Mouse (Mus musculus) urinary bladder, postnatal 25 days (tissue): ENCODE measurements around the gene Mov10l1.

ENCODE experiments used
- DNase-seq: peaks from one replicate; pipeline ENCODE4 v3.0.0; 2022; ENCODE audit warnings: low spot score

The Mov10l1 gene

DNA sequence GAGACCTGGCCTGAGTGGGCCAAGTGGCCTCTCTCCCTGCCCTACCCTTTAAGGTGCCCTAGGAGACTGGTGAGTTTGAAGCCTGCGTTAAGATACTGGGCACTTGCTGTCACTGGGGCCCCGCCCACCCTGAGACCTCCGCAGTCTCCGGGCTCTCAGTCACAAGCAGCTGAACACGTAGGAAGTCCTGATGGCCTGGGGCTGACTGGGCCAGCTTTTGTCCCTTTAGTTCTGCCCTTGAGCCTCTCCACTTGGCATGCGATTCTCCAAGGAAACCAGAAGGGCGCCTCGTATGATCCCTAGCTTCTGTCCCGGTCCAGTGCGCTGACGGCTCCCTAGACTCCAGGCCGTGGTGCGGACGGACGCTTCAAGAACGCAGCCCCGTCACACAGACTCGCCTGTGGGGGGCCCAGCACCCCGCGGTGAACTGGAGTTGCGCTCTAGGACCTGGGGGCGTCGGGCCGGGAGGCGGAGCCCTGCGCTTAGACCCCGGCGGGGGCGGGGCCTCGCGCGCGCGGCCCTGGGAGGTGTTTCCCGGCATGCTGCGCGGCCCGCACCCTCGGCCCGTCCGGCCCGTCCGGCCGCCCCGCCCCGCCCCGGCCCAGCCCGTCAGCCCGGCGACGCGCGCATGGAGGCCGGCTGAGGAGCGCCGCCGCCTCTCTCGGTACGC lies 92.9 kb downstream of the Mov10l1 start:
- DNase-seq = peak; percentile 78

DNA sequence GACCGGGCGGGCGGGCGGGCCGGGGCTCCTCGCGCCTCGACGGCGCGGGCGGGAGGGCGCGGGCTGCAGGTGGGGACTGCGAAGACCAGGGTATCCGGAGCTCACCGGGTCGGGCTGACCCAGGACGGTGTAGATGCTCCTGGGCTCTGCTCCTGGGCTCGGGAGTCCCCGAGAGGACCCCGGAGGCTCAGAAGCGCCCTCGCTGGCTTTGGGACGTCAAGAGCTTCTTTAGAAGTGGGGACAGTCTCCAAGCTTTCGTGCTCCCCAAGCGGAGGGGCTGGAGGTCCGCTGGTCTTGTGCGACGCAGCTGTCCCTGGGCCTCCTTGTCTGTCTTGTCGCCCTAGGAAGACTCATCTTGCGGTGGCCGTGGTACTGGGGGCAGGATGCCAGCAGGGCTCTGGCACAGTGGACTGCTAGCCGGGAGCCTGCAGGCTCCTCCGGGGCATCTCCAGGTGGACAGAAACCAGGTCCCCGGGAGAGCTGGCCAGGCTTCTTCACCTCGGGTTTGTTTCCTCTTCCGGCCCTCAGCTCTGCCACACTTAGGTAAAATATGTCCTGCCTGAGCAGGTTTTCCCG lies 93.5 kb downstream of the Mov10l1 start:
- peak; percentile 46 for DNase-seq

DNA sequence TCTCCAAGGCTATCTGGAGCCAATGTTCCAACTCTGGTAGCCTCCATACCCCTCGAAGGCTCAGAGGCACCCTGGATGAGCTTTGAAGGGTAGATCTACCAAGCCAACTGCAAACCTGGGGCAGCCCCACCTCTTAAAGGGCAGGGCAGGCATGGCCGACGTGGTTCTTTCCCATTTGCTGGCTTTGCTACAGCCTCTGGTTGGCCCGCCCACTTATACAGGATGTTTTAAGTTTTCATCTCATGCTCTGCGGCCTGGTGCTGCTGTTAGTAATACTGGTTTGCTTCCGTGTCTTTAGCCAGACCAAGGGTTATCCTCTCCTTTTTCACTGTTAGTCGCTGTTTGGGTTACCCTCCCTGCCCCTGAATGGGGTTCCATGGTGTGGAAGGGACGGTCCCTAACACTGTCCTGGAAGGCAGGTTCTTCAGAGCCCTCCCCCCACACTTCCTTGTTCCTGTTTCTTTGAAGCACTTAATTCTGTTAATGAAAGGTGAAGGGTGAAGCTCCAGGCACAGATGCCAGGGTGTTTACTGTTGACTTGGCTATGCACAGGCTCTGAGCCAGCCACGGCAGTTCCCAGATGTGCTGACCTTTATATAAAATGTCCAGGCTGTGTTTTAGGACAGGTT lies 95.6 kb downstream of the Mov10l1 start:
- peak; percentile 33 for DNase-seq

DNA sequence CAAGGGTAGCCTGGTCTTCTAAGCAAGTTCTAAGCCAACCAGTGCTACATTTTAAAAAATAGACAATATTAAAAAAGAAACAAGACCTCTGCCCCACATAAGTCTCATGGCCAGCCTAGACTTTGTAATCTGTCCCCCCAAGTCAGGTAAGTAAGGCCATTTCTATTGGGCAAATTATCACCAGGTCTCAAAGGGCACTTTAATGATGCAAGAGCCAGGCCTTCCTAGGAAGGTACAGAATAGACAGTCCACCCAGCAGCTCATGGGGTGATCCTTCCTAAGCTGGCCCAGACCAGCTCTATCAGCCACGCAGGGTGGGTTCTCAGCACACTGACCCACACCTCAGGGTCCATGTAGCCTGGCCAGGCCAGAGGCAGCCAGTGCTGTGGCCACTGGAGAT lies 101.2 kb downstream of the Mov10l1 start:
- DNase-seq = no peak

DNA sequence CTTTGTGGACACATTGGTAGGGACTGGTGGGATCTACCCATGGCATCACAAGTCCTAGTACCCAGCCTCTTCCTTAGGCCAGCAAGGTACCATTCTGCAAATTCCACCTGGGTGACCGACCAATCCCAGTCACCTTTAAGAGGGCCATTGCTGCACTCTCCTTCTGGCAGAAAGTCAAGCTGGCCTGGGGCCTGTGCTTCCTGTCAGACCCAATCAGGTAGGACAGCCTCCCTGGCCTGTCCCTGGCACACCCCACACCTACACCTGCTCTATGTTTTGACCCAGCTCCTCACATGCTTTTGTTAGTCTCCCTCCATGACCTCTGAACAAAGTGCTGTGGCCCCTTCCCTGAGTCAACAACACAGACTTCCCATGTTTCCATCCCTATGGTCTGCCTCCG lies 102.1 kb downstream of the Mov10l1 start:
- DNase-seq = no peak

DNA sequence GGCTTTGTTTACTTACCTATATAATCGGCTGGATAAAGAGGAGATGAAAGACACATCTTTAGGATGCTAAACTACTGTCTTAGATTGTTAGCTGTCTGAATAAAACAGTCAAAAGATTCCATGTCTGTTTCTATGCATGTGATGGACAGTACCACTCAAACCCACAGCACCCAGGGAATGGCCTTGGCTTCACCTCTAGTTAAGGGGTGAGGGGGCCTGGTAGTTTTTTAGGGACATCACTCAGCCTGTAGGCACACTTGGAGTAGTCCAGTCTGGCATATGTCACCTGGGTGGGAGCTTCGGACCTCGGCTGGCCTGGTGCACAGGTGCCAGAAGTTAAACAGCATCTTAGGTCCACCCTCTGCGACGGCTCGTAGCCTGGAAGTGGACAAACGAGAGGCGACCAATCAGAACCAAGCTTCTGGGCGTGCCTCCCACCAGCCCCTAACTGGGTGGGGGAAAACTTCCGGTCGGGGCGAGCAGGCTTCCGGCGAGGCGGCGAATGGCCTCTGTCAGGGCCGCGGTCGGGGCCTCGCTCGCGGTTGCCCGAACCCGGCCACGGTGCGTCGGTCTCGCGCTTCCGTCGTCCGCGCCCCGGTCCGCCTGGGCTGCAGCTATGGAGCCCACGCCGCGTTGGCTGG lies 106.0 kb downstream of the Mov10l1 start, which contains the start of gene Selenoo:
Gene Selenoo, plus strand, starts transcription at position 478 of the 641 bp plus-strand sequence.
- DNase-seq = peak; percentile 88

DNA sequence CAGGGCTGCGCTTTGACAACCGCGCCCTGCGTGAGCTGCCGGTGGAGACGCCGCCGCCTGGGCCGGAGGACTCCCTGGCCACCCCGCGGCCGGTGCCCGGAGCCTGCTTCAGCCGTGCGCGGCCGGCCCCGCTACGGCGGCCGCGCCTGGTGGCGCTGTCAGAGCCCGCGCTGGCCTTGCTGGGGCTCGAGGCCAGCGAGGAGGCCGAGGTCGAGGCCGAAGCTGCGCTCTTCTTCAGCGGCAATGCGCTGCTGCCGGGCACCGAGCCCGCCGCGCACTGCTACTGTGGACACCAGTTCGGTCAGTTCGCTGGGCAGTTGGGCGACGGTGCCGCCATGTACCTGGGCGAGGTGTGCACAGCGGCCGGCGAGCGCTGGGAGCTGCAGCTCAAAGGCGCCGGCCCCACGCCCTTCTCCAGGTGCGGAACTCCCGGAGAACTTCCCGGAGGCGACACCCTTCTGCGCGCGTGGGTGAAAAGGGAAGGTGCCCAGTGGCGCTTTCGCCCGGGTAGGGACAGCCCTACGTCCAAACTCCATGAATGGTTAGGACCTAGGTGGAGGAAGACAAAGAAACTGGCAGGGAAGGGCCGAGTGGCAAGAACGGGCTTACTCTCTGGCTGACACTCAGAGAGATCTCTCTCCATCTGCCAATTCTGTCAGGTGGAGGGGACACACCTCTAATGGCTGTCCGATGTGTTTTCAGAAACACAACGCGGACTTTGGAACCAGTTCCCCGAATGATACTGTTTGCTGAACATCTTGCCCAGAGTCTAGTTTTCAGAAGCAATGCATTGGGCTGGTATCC lies 106.7 kb downstream of the Mov10l1 start:
- DNase-seq = peak; percentile 35

DNA sequence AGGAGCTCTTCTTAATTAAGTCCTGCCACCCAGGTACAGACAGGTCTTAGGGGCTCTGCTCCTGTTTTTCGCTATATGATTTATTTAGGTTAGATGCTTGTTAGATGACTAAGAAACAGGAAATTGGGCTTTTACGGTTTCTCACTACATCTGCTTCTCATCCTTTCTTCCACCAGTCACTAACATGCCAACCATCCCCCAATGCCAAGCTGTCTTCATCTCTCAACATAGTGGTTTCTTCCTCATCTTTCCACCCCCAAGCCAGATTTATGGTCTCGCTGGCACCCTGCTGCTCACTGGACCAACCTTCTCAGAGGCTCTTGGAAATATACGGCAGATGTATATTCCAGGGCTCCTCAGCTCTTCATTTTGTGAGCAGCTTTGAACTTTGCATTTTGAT lies 108.0 kb downstream of the Mov10l1 start:
- DNase-seq = no peak

DNA sequence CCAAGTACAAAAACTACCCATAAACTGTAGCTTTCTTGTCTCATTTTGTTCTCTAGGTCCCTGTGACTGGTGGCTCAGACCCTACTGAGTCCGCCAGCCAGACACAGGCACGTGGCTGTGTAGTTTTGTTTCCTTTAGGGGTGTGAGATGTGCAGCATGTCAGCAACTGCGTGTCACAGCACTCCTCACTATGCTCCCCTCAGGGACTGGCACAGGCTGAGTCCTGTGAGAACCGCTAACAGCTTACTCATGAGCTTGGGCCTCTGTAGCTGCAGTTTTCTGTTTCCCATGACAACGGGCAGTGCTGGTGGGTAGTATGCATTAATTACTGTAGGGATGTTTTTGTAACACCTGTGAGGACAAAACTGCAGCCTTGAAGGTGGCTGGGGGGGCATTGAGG lies 109.5 kb downstream of the Mov10l1 start:
- DNase-seq = no peak

DNA sequence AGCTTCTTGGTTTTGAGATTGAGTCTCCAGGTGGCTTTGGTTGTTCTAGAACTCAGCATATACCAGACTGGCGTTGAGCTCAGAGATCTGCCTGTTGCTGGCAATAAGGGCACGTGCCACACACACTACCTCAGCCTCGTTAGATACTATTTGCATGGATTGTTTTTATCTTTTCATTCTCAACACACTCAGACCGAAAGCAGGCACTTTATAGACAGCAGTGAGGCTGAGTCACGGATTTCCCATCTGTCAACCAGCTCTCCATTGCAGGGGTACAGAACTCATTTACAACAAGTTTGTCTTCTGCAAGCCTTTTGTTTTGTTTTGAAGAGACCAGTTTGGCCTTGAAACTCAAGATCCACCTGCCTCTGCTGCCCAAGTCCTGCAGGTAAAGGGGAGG lies 114.7 kb downstream of the Mov10l1 start:
- DNase-seq = no peak

DNA sequence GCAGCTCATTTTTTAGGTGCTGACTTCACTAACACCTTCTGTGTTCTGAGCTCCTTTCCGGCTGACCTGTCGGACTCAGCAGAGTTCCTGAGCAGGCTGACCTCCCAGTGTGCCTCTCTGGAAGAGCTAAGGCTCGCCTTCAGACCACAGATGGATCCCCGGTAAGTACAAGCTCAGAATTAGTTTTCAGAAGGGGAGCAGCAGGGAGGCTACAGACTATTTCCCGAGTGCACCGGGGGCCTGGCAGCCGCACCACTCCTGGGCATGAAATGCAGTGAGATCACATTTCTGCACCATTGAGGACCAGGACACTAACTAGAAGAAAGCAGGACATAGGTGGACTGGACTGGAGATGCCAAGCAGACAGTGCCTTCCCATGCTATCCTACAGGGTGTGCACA lies 115.9 kb downstream of the Mov10l1 start:
- no peak for DNase-seq

DNA sequence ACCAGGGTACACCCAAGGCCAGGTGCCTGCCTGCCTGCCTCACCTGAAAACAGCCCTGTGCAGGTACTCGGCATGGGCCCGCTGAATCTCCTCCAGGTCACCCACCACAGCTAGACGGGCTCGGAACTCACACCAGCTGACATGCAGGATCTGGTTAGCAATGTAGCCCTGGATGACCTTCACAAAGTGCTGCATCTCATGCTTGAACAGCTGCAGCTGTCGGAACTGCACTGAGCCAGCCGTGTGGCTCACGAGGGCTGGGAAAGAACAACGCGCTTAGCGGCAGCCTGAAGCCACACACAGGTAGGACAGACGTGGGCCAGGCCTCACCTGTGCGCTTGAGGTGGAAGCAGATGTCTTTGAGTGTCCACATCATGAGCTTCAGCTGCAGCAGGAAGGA lies 118.1 kb downstream of the Mov10l1 start:
- DNase-seq = no peak

DNA sequence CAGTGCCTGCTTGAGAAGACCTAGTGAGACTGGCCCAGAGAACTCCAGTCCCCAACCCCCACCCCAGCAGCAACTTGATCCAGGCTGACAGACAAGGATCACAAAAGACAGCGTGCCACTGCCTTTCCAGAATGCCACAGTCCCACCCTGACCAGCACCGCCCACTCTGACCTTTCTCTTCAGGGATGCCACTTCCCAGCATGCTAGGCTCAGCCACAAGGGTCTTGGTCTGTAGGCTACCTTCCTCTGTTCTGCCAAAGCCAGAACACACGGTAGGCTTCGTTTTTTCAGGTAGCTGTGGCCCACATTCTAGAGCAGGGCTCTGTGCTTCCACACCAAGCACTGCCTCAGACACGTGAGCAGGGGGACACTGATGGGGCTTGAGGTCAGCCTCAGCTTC lies 119.9 kb downstream of the Mov10l1 start:
- DNase-seq = no peak

DNA sequence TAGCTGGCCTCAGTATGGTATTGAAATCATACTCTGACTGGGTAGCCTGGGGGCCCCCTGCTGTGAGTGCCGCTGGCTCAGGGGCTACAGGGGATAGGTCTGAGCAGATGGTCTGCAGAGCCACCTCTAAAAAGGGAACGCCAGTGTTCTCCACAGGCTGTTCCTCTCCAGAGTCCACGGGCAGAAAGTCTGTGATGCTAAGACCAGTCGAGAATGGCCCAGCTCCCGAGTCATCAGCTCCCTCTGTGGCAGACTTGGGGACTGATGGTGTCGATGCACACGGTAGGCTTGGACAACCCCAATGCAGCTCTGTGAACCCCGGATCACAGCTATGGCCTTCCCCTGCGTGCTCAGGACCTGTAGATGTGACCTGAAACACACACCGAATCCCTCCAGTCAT lies 121.2 kb downstream of the Mov10l1 start:
- DNase-seq = no peak

DNA sequence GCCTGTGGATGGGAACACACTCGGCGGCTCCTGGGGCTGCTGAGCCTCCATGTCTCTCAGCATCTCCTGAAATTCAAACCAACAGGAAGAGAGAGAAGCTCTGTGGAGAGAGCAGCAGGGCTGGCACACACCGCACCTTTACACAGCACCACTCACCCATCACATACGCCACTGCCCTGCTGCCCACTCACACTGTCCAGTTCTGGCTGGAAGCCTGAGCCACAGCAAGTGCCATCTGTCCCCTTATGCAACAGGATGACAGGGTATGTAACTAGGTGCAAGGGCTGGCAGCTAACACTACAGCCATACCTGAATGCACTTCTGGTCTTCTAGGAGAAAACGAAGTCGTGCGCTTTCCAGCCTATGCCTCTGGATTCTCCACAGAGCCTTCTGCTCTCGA lies 121.7 kb downstream of the Mov10l1 start:
- DNase-seq = no peak
